Mouse (Mus musculus) MEL (cell line): ENCODE data around the gene Cfd. TPM values are rescaled to one million over a fixed set of nuclear protein-coding genes. Genes with fewer than 3 reads are reported as not detected.

Experiments used
- DNase-seq: peaks from one replicate; pipeline ENCODE4 v3.0.0; 2011; ENCODE audit warnings: low read depth, low spot score
- H3K27ac ChIP-seq: 2 replicates; pipeline ENCODE4 v1.5.1; 2012; ENCODE audit warnings: low read depth, mild to moderate bottlenecking, control low read depth, low read length, moderate library complexity; ENCODE audit not compliant: control insufficient read depth
- H3K27me3 ChIP-seq, 2 experiments: fragments of 150-350 bp in 1 of 2; sonication (generic) in 1 of 2; 2 replicates each; pipeline ENCODE4 v1.6.1; 2012; ENCODE audit warnings: low read length in 2 of 2, mild to moderate bottlenecking in 2 of 2, improper control_type of control experiment in 1 of 2, moderate library complexity in 1 of 2; ENCODE audit not compliant: insufficient read depth in 2 of 2, control insufficient read depth in 1 of 2
- H3K36me3 ChIP-seq, 2 experiments: 2 replicates each; pipeline ENCODE4 v1.6.1; 2012 to 2014; ENCODE audit warnings: low read length in 2 of 2, improper control_type of control experiment in 1 of 2, inconsistent platforms in 1 of 2, mild to moderate bottlenecking in 1 of 2; ENCODE audit not compliant: insufficient read depth in 2 of 2, control insufficient read depth in 1 of 2
- H3K4me1 ChIP-seq, 2 experiments: fragments of 150-350 bp in 1 of 2; sonication (generic) in 1 of 2; 2 replicates each; pipeline ENCODE4 v1.6.1; 2012; ENCODE audit warnings: low read length in 2 of 2, improper control_type of control experiment in 1 of 2, mild to moderate bottlenecking in 1 of 2; ENCODE audit not compliant: insufficient read depth in 2 of 2, control insufficient read depth in 1 of 2
- H3K4me3 ChIP-seq, 2 experiments: fragments of 150-350 bp in 1 of 2; sonication (generic) in 1 of 2; 2 replicates each; pipeline ENCODE4 v1.5.1; 2012; ENCODE audit warnings: low read depth in 2 of 2, low read length in 2 of 2, mild to moderate bottlenecking in 2 of 2, moderate library complexity in 2 of 2, control low read depth in 1 of 2, improper control_type of control experiment in 1 of 2; ENCODE audit not compliant: control insufficient read depth in 1 of 2, insufficient read depth in 1 of 2
- H3K79me2 ChIP-seq: 2 replicates; pipeline ENCODE4 v1.6.1; 2012; ENCODE audit warnings: mild to moderate bottlenecking, low read length, moderate library complexity; ENCODE audit not compliant: control insufficient read depth, poor library complexity, insufficient read depth
- H3K9ac ChIP-seq: 2 replicates; pipeline ENCODE4 v1.6.1; 2012; ENCODE audit warnings: low read depth, mild to moderate bottlenecking, control low read depth, low read length, moderate library complexity; ENCODE audit not compliant: control insufficient read depth, poor library complexity, severe bottlenecking
- H3K9me3 ChIP-seq: fragments of 150-350 bp; sonication (generic); replicated peaks from 2 replicates; pipeline ENCODE4 v1.6.1; 2012; ENCODE audit warnings: mild to moderate bottlenecking, low read length, improper control_type of control experiment, moderate library complexity; ENCODE audit not compliant: insufficient read depth
- ELF1 ChIP-seq: IDR thresholded peaks from 2 replicates; pipeline ENCODE4 v1.6.1; 2014; ENCODE audit warnings: low read depth, mild to moderate bottlenecking, inconsistent platforms, low read length, improper control_type of control experiment, moderate library complexity
- ETS1 ChIP-seq: IDR thresholded peaks from 2 replicates; pipeline ENCODE4 v1.6.1; 2012; ENCODE audit warnings: low read depth, mild to moderate bottlenecking, inconsistent platforms, low read length, improper control_type of control experiment, moderate library complexity
- MAFK ChIP-seq: IDR thresholded peaks from 2 replicates; pipeline ENCODE4 v1.6.1; 2011; ENCODE audit warnings: low read depth, mild to moderate bottlenecking, low read length, improper control_type of control experiment, borderline replicate concordance
- MYC ChIP-seq: IDR thresholded peaks from 2 replicates; pipeline ENCODE4 v1.6.1; 2011; ENCODE audit warnings: low read depth, mild to moderate bottlenecking, low read length, improper control_type of control experiment, moderate library complexity
- NRF1 ChIP-seq: IDR thresholded peaks from 2 replicates; pipeline ENCODE4 v1.6.1; 2014; ENCODE audit warnings: low read depth, mild to moderate bottlenecking, inconsistent platforms, low read length, improper control_type of control experiment, moderate library complexity; ENCODE audit not compliant: poor library complexity, insufficient read depth, severe bottlenecking
- POLR2A ChIP-seq, 2 experiments: IDR thresholded peaks; 2 replicates each; pipeline ENCODE4 v1.6.1; 2011 to 2012; ENCODE audit warnings: low read length in 2 of 2, mild to moderate bottlenecking in 2 of 2, control low read depth in 1 of 2, improper control_type of control experiment in 1 of 2, low read depth in 1 of 2, moderate library complexity in 1 of 2; ENCODE audit not compliant: control insufficient read depth in 1 of 2, insufficient read depth in 1 of 2, poor library complexity in 1 of 2
- POLR2AphosphoS2 ChIP-seq: IDR thresholded peaks from 2 replicates; pipeline ENCODE4 v1.6.1; 2011; ENCODE audit warnings: low read length, improper control_type of control experiment
- RAD21 ChIP-seq: IDR thresholded peaks from 2 replicates; pipeline ENCODE4 v1.6.1; 2011; ENCODE audit warnings: mild to moderate bottlenecking, low read depth, low read length, improper control_type of control experiment
- SIN3A ChIP-seq: IDR thresholded peaks from 2 replicates; pipeline ENCODE4 v1.6.1; 2012; ENCODE audit warnings: low read length, improper control_type of control experiment, inconsistent platforms
- TBP ChIP-seq: IDR thresholded peaks from 2 replicates; pipeline ENCODE4 v1.8.0; 2011; ENCODE audit warnings: low read depth, low read length, improper control_type of control experiment
- UBTF ChIP-seq: IDR thresholded peaks from 2 replicates; pipeline ENCODE4 v1.6.1; 2012; ENCODE audit warnings: low read depth, mild to moderate bottlenecking, inconsistent platforms, low read length, improper control_type of control experiment, moderate library complexity, borderline replicate concordance; ENCODE audit not compliant: insufficient read depth
- USF2 ChIP-seq, 2 experiments: IDR thresholded peaks; 2 replicates each; pipeline ENCODE4 v1.6.1; 2011 to 2012; ENCODE audit warnings: improper control_type of control experiment in 2 of 2, low read length in 2 of 2, borderline replicate concordance in 1 of 2, inconsistent platforms in 1 of 2, low read depth in 1 of 2, mild to moderate bottlenecking in 1 of 2; ENCODE audit not compliant: insufficient read depth in 1 of 2
- ZKSCAN1 ChIP-seq: IDR thresholded peaks from 2 replicates; pipeline ENCODE4 v1.6.1; 2012; ENCODE audit warnings: low read depth, mild to moderate bottlenecking, inconsistent platforms, low read length, improper control_type of control experiment, moderate library complexity
- ZMIZ1 ChIP-seq: IDR thresholded peaks from 2 replicates; pipeline ENCODE4 v1.6.1; 2012; ENCODE audit warnings: low read depth, mild to moderate bottlenecking, inconsistent platforms, low read length, improper control_type of control experiment, moderate library complexity
- polyA plus RNA-seq, 2 experiments: library from polyadenylated mRNA; stranded (reverse) in 1 of 2; unstranded in 1 of 2; fragments of >175 nt in 1 of 2; fragments of >200 nt in 1 of 2; gene quantifications; 2 replicates each; pipeline versions ENCODE4 v1.2.1 to v1.2.4; 2012; ENCODE audit warnings: low replicate concordance in 2 of 2, low read depth in 1 of 2; ENCODE audit not compliant: insufficient read length in 2 of 2, insufficient read depth in 1 of 2, missing spikeins in 1 of 2
- total RNA-seq: library from RNA; depleted of rRNA; stranded (reverse); fragments of 300-350 nt; gene quantifications from 2 replicates; pipeline ENCODE4 v1.2.3, GENCODE M21; 2012

Cfd gene
- total and polyA plus RNA-seq, 3 experiments = 0.21 TPM; not detected in 2

- H3K4me1 ChIP-seq = peaks cover 4 to 12% of the 10 kb centered on the region in 2 experiments; a peak in 3 of 4 replicates
- H3K79me2 ChIP-seq = peaks cover 1% of the 10 kb centered on the region; the same call in 1 of the 2 replicates
- peak overlapping the region; percentile 96 for H3K9ac ChIP-seq
- H3K27ac ChIP-seq = peak overlapping the region; percentile 49
- TF ChIP-seq RAD21 (no peak), MAFK (peak; percentile 97), MYC (0 out of 2 replicates have a peak, but pooled peaks have one; percentile 61), ETS1 (peak; percentile 19; the same call in 1 of the 2 replicates), USF2 (IDR thresholded peaks at IDR 0.05; ENCODE audit: borderline replicate concordance in 1 of 2, insufficient read depth in 1 of 2, low read depth in 1 of 2, low read length in 2 of 2) (no peak), ZMIZ1 (peak; percentile 82; the same call in 1 of the 2 replicates), POLR2A (IDR thresholded peaks at IDR 0.05; ENCODE audit: control insufficient read depth in 1 of 2, insufficient read depth in 1 of 2, low read depth in 1 of 2, low read length in 2 of 2, poor library complexity in 1 of 2) (peak in 1 of 2 experiments; percentile 79; a peak in 3 of 4 replicates), SIN3A (0 out of 2 replicates have a peak, but pooled peaks have one; percentile 28), POLR2AphosphoS2 (peak; percentile 58; the same call in 1 of the 2 replicates), ZKSCAN1 (no peak), ELF1 (peak; percentile 62; the same call in 1 of the 2 replicates), NRF1 (peak; percentile 58; the same call in 1 of the 2 replicates), TBP (peak; percentile 100)
- H3K9me3 ChIP-seq = no peaks in the 10 kb centered on the region
- no peaks in the 10 kb centered on the region for H3K27me3 ChIP-seq
- DNase-seq = peak; percentile 86
- H3K36me3 ChIP-seq = peaks cover 0 to 3% of the 10 kb centered on the region in 2 experiments; a peak in 1 of 4 replicates
- H3K4me3 ChIP-seq = peak overlapping the region; percentile 33 to 73
Measured at GRCm38 (mm10) chr10:79909092-79909922, 18.7 kb downstream of the Cfd start.

GRCm38 (mm10) chr10:79910556-79910955, 19.9 kb downstream of the Cfd start, which contains the start of gene Gm26602:
TSS of gene Gm26602 (plus strand) at chr10:79910856.
- no peak within 1 kb of the TSS; the same call in 1 of the 2 replicates for H3K9ac ChIP-seq
- H3K27ac ChIP-seq = no peak within 1 kb of the TSS

More at GRCm38 (mm10) chr10:79910556-79910955, 19.9 kb downstream of the Cfd start, which contains the start of gene Gm26602:
- Histone ChIP-seq H3K79me2 (peaks cover 3% of the 10 kb centered on the region), H3K4me1 (peaks cover 6 to 23% of the 10 kb centered on the region in 2 experiments), H3K4me3 (no peak within 1 kb of the TSS), H3K9me3 (no peaks in the 10 kb centered on the region), H3K27me3 (no peaks in the 10 kb centered on the region), H3K36me3 (peaks cover 0 to 7% of the 10 kb centered on the region in 2 experiments; a peak in 2 of 4 replicates)
- DNase-seq = no peak
- TF ChIP-seq MYC (no peak), POLR2A (IDR thresholded peaks at IDR 0.05; ENCODE audit: control insufficient read depth in 1 of 2, insufficient read depth in 1 of 2, low read depth in 1 of 2, low read length in 2 of 2, poor library complexity in 1 of 2) (no peak), UBTF (no peak)
